Mouse (Mus musculus): ENCODE data around the gene Des.

Gene Des

DNA sequence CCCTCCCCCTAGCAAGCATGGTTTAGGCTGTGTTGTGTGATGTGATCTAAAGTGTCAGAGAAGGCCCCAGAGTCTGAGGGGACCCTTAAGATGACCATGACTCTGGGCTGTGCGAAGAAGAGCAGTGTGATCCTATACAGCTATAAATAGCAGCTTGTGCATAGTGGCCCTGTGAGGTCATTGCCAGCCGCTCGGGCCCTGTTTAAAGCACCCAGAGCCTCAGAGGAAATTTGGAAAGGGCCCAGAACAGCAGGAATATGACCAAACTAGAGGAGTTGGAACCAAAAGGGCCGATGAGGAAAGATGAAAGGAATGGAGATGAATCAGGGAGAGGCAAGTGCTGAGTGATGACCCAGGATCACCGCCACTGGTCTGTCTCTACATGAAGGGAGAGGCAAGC lies 12.8 kb upstream of the Des start:
- DNase-seq (ENCODE audit: extremely low spot score), result no peak

DNA sequence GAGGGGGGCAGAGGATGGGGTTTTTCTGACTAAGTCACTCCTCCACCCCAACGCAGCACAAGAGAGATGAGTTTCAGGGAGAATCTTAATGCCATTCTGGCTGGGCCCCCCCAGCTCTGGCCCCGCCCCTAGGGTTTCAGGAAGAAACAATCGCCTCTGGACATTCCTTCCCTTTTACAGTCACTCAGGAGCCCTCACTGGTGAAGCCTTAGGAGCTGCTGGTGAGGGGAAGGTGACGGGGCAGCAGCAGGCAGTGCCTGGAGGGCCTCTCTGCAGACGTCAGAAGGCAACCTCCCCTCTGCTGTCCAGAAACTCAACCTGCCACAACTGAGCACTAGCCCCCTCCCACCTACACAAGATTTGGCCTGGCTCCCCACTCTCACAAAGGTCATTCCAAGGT lies 10.9 kb upstream of the Des start:
- no peak for DNase-seq (ENCODE audit: extremely low spot score)

DNA sequence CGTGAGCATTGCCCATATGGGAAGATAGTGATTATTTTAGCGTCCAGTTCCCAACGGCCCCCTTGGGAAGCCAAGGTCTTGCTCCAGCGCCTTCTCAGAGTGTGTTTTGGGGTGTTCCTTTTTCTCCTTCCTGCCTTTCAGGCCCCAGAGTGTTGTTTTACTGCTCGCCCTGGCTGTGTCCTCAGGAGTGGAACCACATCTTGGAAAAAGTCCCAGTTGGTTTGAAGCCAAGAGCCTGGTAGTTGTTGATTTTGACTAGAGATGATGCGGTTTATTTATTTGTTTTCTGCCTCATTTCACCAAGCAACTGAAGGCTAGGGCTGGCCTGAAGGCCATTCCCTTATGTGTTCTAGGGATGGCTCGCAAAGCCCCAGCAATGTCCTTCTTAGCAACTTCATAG lies 2.9 kb upstream of the Des start:
- DNase-seq (ENCODE audit: extremely low spot score), result no peak

DNA sequence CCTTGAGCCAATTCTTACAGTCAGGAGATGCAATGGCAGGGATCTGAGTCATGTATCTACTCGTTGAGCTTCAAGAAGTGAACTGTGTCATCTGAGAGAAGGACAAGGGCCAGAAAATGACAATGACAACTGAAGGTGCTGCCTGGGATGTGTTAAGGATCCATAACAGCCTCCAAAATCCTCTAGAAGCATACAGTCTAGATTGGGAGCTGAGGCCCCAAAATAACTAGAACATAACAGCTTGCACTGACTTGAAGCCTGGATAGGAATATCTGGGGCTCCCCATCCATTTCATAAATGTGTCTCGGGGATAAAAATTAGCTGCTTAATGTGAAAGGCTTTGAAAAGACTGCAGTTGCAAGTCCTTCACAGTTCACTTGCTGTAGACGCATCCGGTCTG lies 2.1 kb upstream of the Des start:
- DNase-seq (ENCODE audit: extremely low spot score), result no peak

DNA sequence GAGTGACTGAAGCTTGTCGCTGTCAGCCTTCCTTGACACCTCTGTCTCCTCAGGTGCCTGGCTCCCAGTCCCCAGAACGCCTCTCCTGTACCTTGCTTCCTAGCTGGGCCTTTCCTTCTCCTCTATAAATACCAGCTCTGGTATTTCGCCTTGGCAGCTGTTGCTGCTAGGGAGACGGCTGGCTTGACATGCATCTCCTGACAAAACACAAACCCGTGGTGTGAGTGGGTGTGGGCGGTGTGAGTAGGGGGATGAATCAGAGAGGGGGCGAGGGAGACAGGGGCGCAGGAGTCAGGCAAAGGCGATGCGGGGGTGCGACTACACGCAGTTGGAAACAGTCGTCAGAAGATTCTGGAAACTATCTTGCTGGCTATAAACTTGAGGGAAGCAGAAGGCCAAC lies 783 bp upstream of the Des start:
- no peak for DNase-seq (ENCODE audit: extremely low spot score)

DNA sequence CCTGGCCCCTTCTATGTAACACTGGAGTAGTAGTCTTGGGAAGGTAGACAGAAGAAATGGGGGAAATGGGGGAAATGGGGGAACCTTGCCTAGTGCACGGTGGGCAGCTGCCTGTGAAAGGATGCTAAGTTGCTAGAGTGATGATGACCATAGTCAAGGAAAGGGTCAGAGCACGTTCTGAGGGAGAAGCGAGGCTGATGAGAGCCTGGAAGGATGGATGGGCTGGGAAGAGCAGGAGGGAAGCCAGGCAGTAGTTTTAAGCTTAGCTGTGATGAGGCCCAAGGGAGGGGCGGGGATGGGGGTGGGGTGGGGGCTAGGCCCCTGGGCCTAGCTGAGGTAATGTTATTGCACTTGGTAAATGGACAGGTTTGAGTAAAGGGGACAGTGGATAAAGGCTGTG lies 994 bp downstream of the Des start:
- no peak for DNase-seq (ENCODE audit: extremely low spot score)

DNA sequence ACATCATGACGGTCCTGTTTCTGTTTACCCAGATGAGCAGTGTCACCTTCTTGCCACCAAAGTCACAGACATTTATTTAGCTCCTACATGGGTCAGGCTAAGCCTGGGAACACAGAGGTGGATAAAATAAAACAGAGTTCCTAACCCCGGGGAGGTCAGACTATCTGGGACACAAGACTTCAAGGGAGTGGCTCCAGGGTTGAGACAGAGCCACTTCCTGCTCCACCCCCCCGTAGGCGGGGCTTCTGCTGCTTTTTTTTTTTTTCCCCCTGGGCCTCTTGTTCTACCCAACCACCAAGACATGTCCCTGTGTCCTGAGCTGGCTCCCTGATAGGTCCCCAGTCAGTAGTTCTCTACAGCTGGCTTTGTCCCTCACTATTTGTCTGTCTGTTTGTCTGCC lies 1.6 kb downstream of the Des start:
- no peak for DNase-seq (ENCODE audit: extremely low spot score)

DNA sequence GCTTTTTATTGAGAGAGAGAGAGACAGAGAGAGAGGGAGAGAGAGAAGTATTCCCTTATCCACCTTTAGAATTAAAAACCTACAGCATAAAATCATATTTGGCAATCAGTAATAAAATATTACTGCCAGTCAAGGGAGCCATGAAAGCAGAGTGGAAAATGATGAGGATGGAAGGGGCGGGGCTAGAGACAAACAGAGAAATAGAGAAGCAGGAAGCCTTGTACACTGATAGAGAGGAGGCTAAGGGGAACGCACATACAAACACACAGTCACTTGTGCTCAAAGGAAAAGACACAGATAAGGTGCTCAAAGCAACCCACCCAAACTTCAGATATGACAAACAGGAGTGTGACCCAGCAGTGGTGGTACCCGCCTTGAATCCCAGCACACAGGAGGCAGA lies 3.7 kb downstream of the Des start:
- no peak for DNase-seq (ENCODE audit: extremely low spot score)

DNA sequence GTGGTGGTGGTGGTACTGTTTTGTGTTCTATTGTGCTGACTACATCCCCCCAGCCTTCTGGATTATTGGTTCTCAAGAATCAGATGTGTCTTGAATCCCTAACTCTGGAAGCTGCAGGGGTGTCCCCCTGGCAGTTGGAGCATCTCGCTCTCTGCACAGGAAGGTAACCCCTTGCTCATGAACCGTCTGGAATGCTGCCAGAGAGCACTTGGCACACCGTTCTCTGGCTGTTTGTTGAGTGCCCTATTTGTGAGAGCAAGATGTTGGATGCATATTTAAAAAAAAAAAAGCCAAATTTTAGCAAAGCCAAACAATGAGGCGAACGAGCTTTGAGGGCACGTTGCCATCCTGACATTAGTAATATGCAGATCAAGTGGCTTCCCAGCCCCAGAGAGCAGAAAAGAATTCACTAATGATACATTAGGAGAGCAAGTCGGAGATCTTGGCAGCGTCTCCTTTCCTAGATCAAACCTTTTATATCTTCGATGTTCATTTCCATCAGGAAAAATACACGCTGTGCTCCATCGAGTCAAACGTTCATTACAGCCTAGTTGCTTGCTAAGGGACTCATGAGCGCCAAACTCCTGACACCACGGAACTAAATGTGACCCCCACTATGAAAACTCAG lies 5.5 kb downstream of the Des start:
- DNase-seq (ENCODE audit: extremely low spot score), result no peak

DNA sequence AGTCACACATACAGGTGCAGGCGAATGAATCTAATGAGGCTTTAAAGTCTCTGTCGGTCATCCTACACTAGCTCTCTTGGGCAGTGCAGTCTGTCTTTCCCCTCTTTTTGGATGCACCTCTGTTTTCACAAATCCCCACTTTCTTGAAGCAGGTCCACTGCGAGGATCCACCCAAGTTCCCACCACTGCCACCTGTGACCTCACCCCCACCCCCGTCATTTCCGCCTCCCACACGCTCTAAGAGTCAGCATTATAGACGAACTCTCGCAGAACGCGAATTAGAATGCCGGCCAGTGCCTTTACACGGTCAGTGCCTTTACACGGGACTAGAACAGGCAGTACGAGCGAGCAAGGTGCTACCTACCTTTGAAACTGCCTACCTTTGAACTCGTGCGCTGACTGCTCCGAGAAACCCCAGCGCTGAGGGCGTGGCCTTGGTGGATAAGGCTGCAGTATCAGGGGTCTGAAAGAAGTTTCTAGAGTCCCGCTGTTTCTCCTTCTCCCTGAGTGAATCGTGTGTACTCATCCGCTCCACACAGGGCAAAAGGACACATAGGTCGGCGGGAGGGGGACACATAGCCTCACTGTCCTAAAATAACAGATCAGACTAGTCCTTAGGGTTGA lies 9.3 kb downstream of the Des start:
- no peak for DNase-seq (ENCODE audit: extremely low spot score)

DNA sequence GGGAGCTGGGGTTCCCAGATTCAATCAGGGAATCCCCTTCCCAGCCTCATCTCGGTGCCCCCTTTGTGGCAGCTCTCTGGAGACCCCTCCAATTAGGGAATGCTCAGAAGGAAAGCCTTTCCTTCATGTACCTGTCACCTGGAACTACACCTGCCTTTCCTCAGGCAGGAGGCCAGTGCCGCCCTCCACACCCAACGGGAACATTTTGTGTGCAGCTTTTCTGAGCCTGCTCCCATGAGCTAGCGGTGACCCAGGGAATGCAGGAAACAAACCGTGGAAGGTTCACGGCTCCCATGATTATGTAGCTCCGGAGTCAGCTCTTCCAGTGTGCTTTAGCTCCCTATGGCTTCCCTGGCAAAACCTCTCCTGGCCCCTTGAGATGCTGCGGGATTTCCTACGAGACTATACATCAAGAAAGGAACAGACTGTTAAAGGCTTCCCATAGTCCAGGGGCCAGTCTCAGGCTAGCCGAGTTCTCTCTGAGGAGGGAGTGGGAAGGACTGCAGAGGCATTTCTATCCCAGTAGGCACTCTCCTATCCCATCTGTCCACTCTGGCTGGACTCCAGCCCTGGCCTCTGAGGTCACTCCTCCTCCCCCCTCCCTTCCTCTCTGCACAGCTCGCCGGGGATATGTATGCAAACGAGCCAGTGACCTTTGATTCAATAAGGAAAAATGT lies 10.0 kb downstream of the Des start:
- peak; percentile 50 for DNase-seq (ENCODE audit: extremely low spot score)

DNA sequence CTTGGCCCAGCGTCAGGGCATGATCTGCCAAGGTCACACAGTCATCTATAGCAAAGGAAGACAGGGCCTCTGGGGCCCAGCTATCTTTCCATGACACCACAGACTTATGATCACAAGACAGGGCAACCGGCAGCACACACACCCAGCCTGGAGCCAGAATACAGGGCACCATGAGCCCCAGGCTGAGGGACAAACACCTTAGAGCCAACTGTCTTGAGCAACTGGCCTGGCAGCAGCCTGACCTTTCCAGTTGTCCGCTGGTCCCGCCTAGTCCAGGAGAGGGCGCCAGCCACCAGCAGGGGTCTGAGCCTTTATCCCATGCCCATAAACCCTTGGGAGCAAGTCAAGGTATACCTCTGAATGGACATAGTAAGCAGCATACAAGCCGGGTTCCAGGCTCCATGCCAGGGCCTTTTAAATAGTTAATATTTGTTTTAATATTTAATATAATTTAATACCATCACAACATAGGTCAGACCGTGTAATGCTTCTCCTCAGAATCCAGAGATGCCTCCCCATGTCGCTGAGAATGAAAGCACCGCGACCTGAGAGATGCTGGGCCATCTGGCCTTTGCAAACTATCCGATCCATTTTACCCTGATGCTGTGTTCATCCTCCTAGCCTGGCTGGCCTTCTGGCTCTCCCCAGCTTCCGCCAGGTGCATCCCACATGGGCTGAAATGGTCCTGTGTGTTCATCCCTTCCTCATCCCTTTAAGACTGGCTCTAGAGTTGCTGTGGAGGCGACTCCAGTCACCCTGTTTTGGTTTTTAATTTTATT lies 11.4 kb downstream of the Des start:
- DNase-seq (ENCODE audit: extremely low spot score), result peak; percentile 64

DNA sequence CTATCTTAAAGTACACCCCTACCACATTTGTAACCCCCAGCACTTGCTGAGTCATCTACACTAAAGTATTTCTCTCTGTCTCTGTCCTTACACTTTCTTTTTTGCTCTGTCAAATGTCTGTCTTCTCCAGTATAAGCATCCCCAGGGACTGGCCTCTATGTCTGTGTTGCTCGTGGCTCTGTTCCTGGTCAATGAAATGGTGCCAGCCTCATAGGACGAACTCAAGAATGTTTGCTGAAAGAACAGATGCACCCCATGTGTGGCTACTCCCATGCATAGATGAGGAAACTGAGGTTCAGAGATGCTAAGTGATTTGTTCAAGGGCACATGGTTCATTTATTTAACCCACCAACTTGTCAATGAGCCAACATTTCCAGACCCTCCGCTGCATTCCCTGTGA lies 12.3 kb downstream of the Des start:
- no peak for DNase-seq (ENCODE audit: extremely low spot score)

DNA sequence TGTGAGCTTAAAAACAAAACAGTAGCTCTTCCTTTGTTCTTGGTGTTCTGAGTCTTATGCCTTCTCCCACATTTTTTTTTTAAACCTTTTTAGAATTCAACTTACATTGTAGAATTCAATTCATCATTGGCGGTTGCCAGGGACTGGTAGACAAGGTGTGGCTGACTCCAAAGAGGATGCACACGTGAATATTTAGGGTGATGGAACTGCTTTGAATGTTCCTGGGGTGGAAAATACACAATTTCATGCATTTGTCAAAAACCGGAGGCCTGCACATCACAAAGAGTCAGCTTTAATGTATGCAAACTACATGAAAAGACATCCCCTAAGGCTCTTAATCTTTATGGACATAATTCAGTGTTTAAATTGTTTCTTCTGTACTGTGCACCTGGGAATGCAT lies 13.1 kb downstream of the Des start:
- no peak for DNase-seq (ENCODE audit: extremely low spot score)

DNA sequence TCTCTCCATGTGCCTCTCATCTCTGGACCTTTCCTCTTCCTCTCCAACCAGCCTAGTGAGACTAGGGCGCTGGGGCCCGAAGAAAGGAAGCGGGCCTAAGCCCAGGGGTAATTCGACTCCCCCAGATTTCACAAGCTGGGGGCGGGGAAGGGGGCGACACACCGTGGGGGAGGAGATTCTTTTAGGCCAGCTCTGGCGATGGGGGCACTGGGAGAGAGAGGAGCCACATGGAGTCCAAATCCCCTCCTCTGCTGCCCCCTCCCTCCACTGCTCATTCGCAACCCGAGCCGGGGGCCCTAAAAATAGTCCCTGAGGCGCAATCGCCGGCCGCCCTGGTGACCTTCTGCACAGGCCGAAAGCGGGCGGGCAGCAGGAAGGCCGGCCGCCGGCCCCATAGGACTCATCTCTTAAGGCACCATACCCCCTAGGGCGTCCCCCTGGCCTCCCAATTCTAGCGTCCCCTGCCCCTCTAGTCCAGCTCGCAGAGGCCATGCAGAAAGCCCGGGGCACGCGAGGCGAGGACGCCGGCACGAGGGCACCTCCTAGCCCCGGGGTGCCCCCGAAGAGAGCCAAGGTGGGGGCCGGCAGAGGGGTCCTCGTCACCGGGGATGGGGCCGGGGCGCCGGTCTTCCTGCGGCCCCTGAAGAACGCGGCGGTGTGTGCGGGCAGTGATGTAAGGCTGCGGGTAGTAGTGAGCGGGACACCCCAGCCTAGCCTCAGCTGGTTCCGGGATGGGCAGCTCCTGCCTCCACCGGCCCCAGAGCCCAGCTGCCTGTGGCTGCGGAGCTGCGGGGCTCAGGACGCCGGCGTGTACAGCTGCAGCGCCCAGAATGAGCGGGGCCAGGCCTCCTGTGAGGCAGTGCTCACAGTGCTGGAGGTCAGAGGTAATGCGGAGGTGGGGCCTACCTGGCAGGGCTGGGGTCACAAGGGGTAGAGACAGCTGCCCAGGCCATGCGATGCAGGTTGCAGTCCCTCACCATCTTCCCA lies 15.1 kb downstream of the Des start, which contains the start of gene Speg:
TSS of gene Speg (plus strand) at position 348 of the 987 bp plus-strand sequence.
- peak; percentile 53 for DNase-seq (ENCODE audit: extremely low spot score)

DNA sequence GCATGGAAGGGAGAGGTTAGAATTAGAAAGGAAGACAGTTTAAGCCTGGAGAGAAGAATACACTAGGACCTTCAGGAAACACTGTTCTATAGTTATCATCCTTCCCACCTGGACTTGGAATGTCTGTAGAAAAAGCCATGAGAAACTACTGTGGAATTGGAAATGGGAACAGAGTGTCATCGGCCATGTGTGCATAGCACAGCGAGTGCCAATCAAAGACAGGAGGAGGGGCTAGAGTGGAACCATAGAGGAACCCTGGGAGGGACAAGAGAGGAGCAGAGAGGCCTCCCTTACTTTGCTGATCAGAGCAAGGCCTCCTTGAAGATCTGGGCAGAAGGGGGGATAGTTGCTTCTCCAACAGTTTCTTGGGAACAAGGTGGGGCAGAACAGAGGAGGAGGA lies 19.1 kb downstream of the Des start:
- no peak for DNase-seq (ENCODE audit: extremely low spot score)

DNA sequence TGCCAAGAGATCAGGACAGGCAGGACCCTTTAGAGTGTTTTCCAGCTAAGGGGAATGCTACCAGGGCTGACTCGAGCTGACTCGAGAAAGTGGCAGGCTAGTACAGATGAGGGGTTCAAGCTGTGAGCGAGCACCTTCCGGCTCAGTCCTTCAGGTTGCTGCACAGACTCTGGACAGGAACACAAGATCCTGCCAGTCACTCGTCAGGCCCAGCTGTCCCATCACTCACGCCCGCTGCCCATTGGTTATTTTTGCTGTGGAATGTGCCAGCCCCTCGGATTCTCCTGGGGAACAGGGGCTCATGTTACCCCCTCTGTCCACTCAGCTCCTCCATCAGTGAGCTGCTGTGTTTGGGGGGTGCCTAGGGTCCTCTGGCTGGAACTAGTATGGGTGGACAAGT lies 19.8 kb downstream of the Des start:
- DNase-seq (ENCODE audit: extremely low spot score), result no peak

DNA sequence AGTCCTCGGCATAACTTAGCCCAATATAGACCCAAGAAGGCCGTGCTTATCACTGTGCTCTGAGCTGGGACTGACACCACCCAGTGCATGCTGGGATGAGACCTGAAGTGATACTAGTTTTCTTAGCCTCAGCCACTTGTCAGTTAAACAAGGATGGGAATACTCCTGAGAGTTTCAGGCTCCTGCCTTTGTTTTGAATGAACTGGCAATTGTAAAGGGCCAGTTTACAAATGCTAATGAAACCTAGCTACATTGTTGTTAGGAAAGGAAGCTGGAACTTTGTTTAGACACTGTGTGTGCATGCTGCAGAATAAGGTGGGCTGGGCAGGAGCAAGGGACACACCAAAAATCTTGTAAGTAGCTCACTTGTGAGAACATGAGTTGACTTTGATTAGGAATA lies 20.8 kb downstream of the Des start:
- no peak for DNase-seq (ENCODE audit: extremely low spot score)

DNA sequence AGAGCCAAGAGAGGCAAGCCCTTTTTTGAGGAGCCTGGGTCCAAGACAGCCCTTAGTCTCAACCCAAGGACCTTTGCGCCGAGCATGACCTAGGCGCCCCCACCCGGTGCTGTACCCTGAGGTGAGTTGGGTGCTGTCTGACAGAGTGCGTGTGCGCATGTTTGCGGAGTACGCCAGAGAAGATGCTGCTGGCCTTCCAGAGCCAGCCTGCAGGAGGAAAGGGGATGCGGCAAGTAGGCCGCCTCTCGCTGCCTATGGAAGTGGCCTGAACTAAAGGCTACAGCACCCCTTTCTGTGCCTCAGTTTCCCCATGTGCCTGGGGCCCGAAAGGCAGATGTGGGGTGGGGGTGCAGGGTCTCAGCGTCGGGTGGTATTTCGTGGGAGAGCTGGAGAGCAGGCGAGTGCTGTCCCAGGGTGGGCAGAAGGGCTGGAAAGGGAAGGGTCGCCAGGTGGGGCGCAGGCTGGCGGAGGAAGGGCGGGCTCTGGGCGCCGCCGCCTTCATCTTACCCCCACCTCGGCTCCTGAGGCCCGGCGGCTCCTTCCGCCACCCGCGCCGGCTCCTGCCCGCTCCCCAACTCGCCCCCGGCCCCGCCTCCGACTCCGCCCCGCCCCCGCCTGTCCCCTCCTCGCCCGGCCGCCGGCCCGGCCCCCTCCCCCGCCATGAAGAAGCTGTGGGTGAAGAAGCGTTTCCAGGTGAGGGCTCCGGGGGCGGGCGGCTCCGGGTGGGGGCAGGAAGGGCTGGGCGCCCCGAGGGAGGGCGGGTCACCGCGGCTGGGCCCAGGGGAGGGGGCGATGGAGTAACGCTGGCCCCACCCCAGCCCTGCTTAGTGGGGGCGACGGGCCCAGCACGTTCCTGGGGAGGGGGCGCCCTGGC lies 21.6 kb downstream of the Des start:
- DNase-seq (ENCODE audit: extremely low spot score), result peak; percentile 76

DNA sequence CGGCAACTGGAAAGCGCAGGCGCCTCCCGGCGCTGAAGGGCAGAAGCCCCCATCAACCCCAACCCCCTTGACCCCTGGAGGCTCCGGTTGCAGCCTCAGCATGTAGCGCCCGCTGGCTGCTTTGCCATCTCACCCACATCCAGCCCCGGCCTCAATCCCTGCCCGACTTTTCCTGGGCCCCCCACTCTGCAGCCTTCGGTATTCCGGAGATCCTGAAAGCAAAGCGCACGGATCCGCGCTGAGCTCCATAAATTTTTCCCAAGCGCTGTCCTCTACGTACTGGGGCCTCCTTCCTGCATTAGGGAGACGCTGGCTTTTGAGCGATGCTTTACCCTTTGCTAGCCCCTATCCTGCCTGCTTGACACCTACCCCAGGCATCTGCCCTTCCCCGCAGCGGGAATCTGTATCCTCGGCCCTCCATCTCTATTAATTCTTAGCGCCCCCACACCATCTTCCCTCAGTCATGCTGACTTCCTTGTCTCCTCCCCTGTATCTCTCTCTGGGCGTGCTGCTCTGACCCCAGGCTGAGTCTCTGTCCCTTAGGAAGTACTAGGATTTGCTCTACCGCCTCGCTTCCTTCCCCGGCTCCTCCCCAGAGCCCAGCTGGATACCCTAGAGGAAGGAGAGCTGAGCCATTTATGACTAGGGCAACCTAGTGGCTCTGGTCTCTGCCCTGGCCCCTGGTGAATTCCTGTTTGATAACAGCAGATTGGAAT lies 22.4 kb downstream of the Des start:
- peak; percentile 66 for DNase-seq (ENCODE audit: extremely low spot score)

All from embryo, embryonic 9.5 days (tissue).